Mouse (Mus musculus) liver, postnatal 0 days (tissue): ENCODE data around the gene Adra1d.

ENCODE experiments used
- CTCF ChIP-seq: sonication (generic); IDR thresholded peaks from 2 replicates; pipeline ENCODE4 v1.5.1; 2016; ENCODE audit warnings: antibody characterized with exemption, low read depth
- EP300 ChIP-seq: IDR thresholded peaks from 2 replicates; pipeline ENCODE4 v1.6.1; 2016; ENCODE audit warnings: antibody characterized with exemption, low read depth, mild to moderate bottlenecking

DNA sequence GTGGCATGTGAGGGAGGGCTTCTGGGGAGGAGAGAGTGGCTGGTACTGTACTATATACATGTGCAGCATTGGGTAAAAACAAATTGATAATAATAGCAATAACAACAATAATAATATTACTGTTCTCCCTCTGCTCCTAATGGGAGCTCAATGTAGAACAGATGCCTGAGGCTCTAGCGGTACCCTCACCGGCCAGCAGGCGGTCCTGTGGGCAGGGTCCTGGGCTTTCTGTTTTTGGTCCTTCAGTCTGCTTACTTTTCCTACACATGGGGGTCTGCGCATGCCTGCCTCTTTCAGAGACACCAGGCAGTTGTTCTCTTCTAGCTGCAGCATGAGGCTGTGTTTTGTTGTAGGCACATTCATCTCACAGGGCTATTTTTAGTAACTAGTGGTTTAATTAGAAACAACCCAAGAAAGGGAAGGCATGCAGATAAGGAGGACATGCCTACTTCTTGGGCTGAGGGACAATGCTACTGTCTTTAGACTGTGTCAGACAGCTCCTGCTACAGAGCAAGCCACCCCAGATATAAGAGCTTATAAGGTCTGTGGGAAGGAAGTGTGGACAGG lies 47.9 kb downstream of the Adra1d start:
- peak; percentile 34 for TF ChIP-seq CTCF
- no peak for TF ChIP-seq EP300
